Mouse (Mus musculus) right cerebral cortex, adult 18-20 months (tissue): Measurements from ENCODE around the gene Lsm14b.

ENCODE experiments used
- DNase-seq: peaks from one replicate; pipeline ENCODE4 v3.0.0; 2022; ENCODE audit warnings: mixed read lengths

Gene Lsm14b

GRCm38 (mm10) chr2:180018573-180018972 lies 6.2 kb upstream of the Lsm14b start:
- no peak for DNase-seq

- no peak for DNase-seq
These were observed 4.6 kb upstream of the Lsm14b start for GRCm38 (mm10) chr2:180020091-180020661.

- DNase-seq: no peak
These were observed 3.9 kb upstream of the Lsm14b start for GRCm38 (mm10) chr2:180020919-180021318.

GRCm38 (mm10) chr2:180022751-180023150 lies 2.0 kb upstream of the Lsm14b start:
- DNase-seq: no peak

- peak; percentile 57 for DNase-seq
These were observed 511 bp downstream of the Lsm14b start for GRCm38 (mm10) chr2:180025135-180025860.

GRCm38 (mm10) chr2:180025861-180026200 lies 1.0 kb downstream of the Lsm14b start:
- DNase-seq: no peak

GRCm38 (mm10) chr2:180027768-180028167 lies 3.0 kb downstream of the Lsm14b start:
- no peak for DNase-seq

- DNase-seq: no peak
These were observed 6.5 kb downstream of the Lsm14b start for GRCm38 (mm10) chr2:180031270-180031669.

GRCm38 (mm10) chr2:180032925-180033324 lies 8.1 kb downstream of the Lsm14b start:
- no peak for DNase-seq

GRCm38 (mm10) chr2:180033956-180034355 lies 9.2 kb downstream of the Lsm14b start:
- no peak for DNase-seq

GRCm38 (mm10) chr2:180034753-180035152 lies 10.0 kb downstream of the Lsm14b start:
- no peak for DNase-seq

- no peak for DNase-seq
These were observed 15.6 kb downstream of the Lsm14b start for GRCm38 (mm10) chr2:180040406-180040805.

- DNase-seq: peak; percentile 66
These were observed 16.9 kb downstream of the Lsm14b start for GRCm38 (mm10) chr2:180041577-180042255.

GRCm38 (mm10) chr2:180042256-180042857 lies 17.6 kb downstream of the Lsm14b start, which contains the start of the genes Psma7 and Ss18l1:
Gene Psma7, minus strand, starts transcription at chr2:180042433.
Gene Ss18l1, plus strand, starts transcription at chr2:180042509.
- peak; percentile 93 for DNase-seq

GRCm38 (mm10) chr2:180042858-180043515 lies 18.2 kb downstream of the Lsm14b start:
- DNase-seq: peak; percentile 63

GRCm38 (mm10) chr2:180045283-180045682 lies 20.5 kb downstream of the Lsm14b start:
- no peak for DNase-seq

- no peak for DNase-seq
These were observed 22.8 kb downstream of the Lsm14b start for GRCm38 (mm10) chr2:180047580-180047979.

- peak; percentile 73 for DNase-seq
These were observed 23.3 kb downstream of the Lsm14b start for GRCm38 (mm10) chr2:180047980-180048635.

- DNase-seq: peak; percentile 81
These were observed 26.2 kb downstream of the Lsm14b start for GRCm38 (mm10) chr2:180050986-180051385.

GRCm38 (mm10) chr2:180051986-180052733 lies 27.4 kb downstream of the Lsm14b start:
- no peak for DNase-seq

GRCm38 (mm10) chr2:180053001-180053400 lies 28.2 kb downstream of the Lsm14b start:
- DNase-seq: no peak
